Mouse (Mus musculus) liver, embryonic 16.5 days (tissue): ENCODE results near the gene Vrk1. TPM values are rescaled to one million over a fixed set of nuclear protein-coding genes. Genes with fewer than 3 reads are reported as not detected.

ENCODE experiments used
- ATAC-seq: fragments of 200-750 bp; cut with Nextera tagmentation; 2 replicates; pipeline ENCODE4 v1.8.0; 2017; ENCODE audit warnings: low read depth, mild to moderate bottlenecking, moderate number of reproducible peaks, moderate library complexity
- H3K27ac ChIP-seq: fragments of 300-500 bp; sonication (generic); 2 replicates; pipeline ENCODE4 v1.5.1; 2014; ENCODE audit warnings: mild to moderate bottlenecking, low read length
- H3K27me3 ChIP-seq: fragments of 300-500 bp; sonication (generic); 2 replicates; pipeline ENCODE4 v1.6.1; 2014; ENCODE audit warnings: low read depth, low read length, mixed read lengths; ENCODE audit not compliant: control insufficient read depth, insufficient read depth
- H3K36me3 ChIP-seq: fragments of 300-500 bp; sonication (generic); 2 replicates; pipeline ENCODE4 v1.6.1; 2014; ENCODE audit warnings: mild to moderate bottlenecking; ENCODE audit not compliant: control insufficient read depth, insufficient read depth
- H3K4me1 ChIP-seq: fragments of 300-500 bp; sonication (generic); 2 replicates; pipeline ENCODE4 v1.6.1; 2014; ENCODE audit warnings: low read depth, low read length, mixed read lengths; ENCODE audit not compliant: control insufficient read depth
- H3K4me2 ChIP-seq: fragments of 300-500 bp; sonication (generic); 2 replicates; pipeline ENCODE4 v1.6.1; 2014; ENCODE audit warnings: low read depth, low read length, mixed read lengths
- H3K4me3 ChIP-seq: fragments of 300-500 bp; sonication (generic); 2 replicates; pipeline ENCODE4 v1.5.1; 2014; ENCODE audit warnings: low read depth, mild to moderate bottlenecking, low read length
- H3K9ac ChIP-seq: fragments of 300-500 bp; sonication (generic); 2 replicates; pipeline ENCODE4 v1.6.1; 2014; ENCODE audit warnings: low read depth, low read length
- H3K9me3 ChIP-seq: fragments of 300-500 bp; sonication (generic); replicated peaks from 2 replicates; pipeline ENCODE4 v1.6.1; 2016; ENCODE audit warnings: low read length; ENCODE audit not compliant: control insufficient read depth
- WGBS: fragments of 180-500 bp; shearing (Covaris S2); extraction: QIAGEN DNeasy Blood & Tissue Kit; methylation state at CpG from one replicate; pipeline ENCODE4 v1.1.7; 2014; ENCODE audit not compliant: insufficient replicate concordance; 5-methylcytosine and 5-hydroxymethylcytosine counted together
- polyA plus RNA-seq: library from polyadenylated mRNA; unstranded; fragments of >200 nt; fragmentation: Nextera tagmentation; extraction: Ambion mirVana; gene quantifications from 2 replicates; pipeline ENCODE4 v1.2.1, GENCODE M21; 2015

Gene Vrk1
- polyA plus RNA-seq, 1 experiment from 2014 or later, result 69.1 TPM

- WGBS, result 41% methylated on average over 7 of the region's 7 CpGs
Measured at GRCm38 (mm10) chr12:106030146-106030745, 20.2 kb downstream of the Vrk1 start.

GRCm38 (mm10) chr12:106030796-106031195 lies 20.8 kb downstream of the Vrk1 start:
- no peaks in the 10 kb centered on the region for H3K27me3 ChIP-seq
- peaks cover 61% of the 10 kb centered on the region for H3K4me1 ChIP-seq
- H3K9me3 ChIP-seq, result no peaks in the 10 kb centered on the region
- ATAC-seq, result no peak
- no peak overlapping the region for H3K4me3 ChIP-seq
- H3K27ac ChIP-seq, result peak overlapping the region; percentile 60
- no peak overlapping the region for H3K9ac ChIP-seq
- 0 out of 2 replicates have a peak overlapping the region, but pooled peaks have one; percentile 6 for H3K4me2 ChIP-seq
- H3K36me3 ChIP-seq, result no peaks in the 10 kb centered on the region
- 75% methylated on average over 7 of the region's 7 CpGs for WGBS

More at GRCm38 (mm10) chr12:106030146-106030745, 20.2 kb downstream of the Vrk1 start:
- peak overlapping the region; percentile 29; the same call in 1 of the 2 replicates for H3K4me2 ChIP-seq
- no peaks in the 10 kb centered on the region for H3K36me3 ChIP-seq
- no peak overlapping the region for H3K4me3 ChIP-seq
- H3K27me3 ChIP-seq, result no peaks in the 10 kb centered on the region
- peaks cover 67% of the 10 kb centered on the region for H3K4me1 ChIP-seq
- peak overlapping the region; percentile 65 for H3K27ac ChIP-seq
- H3K9me3 ChIP-seq, result no peaks in the 10 kb centered on the region
- no peak for ATAC-seq
- no peak overlapping the region for H3K9ac ChIP-seq

- WGBS, result 42% methylated on average over 9 of the region's 9 CpGs
- no peaks in the 10 kb centered on the region for H3K27me3 ChIP-seq
- no peaks in the 10 kb centered on the region for H3K36me3 ChIP-seq
- peak overlapping the region; percentile 64 for H3K27ac ChIP-seq
- H3K4me2 ChIP-seq, result no peak overlapping the region
- H3K4me1 ChIP-seq, result peaks cover 53% of the 10 kb centered on the region
- no peak for ATAC-seq
- no peaks in the 10 kb centered on the region for H3K9me3 ChIP-seq
- H3K4me3 ChIP-seq, result no peak overlapping the region
- no peak overlapping the region for H3K9ac ChIP-seq
Measured at GRCm38 (mm10) chr12:106031916-106032315, 21.9 kb downstream of the Vrk1 start.

GRCm38 (mm10) chr12:106032361-106032760 lies 22.3 kb downstream of the Vrk1 start:
- H3K9me3 ChIP-seq, result no peaks in the 10 kb centered on the region
- H3K27me3 ChIP-seq, result no peaks in the 10 kb centered on the region
- H3K4me3 ChIP-seq, result no peak overlapping the region
- peaks cover 49% of the 10 kb centered on the region for H3K4me1 ChIP-seq
- no peak overlapping the region for H3K9ac ChIP-seq
- H3K27ac ChIP-seq, result no peak overlapping the region
- no peak for ATAC-seq
- 80% methylated on average over 12 of the region's 12 CpGs for WGBS
- no peak overlapping the region for H3K4me2 ChIP-seq
- H3K36me3 ChIP-seq, result peaks cover under 1% of the 10 kb centered on the region

DNA sequence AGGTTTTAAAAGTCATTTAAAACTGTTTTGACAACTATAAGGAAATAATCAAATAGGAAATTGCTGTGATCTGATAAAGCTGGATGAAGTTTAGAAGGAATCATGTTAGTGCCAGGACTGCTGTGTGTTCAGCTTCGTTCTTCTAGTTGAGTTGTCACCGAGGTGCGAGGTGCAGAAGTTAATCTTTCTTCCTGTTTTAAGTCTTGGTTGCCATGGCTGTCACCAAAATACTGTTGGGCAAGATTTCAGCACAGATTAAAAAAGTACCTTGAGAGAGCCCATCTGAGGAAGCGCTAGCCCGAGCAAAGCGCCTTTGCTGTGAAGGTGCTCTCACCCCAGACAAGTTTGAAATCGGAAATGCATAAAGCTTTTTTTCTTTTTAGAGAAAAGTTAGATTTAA lies 24.2 kb downstream of the Vrk1 start:
- Histone ChIP-seq H3K4me1 (peaks cover 31% of the 10 kb centered on the region), H3K9ac (no peak overlapping the region), H3K27me3 (no peaks in the 10 kb centered on the region), H3K9me3 (no peaks in the 10 kb centered on the region), H3K27ac (no peak overlapping the region), H3K4me2 (no peak overlapping the region), H3K4me3 (no peak overlapping the region), H3K36me3 (peaks cover 12% of the 10 kb centered on the region)
- WGBS, result 44% methylated on average over 7 of the region's 7 CpGs
- ATAC-seq, result no peak

DNA sequence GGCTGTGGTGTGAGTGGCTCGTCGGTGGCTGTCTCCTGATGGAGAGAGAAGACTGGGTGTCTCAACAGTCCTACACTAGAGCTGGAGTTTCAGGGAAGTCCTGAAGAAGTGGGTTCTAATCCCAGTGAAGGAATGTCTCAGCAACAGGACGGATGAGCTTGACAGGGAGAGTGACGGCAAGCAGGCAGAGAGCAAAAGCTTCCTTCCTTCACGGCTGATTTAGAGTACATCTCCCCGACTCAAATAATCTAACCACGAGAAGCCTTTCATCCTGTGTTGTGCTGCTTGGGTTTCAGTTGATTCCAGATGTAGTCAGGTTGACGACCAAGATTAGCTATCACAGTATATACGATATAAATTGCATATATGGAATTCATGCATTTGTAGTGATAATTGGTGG lies 24.7 kb downstream of the Vrk1 start:
- H3K4me1 ChIP-seq, result peaks cover 26% of the 10 kb centered on the region
- WGBS, result 57% methylated on average over 9 of the region's 9 CpGs

GRCm38 (mm10) chr12:106040259-106040658 lies 30.2 kb downstream of the Vrk1 start:
- WGBS, result 84% methylated on average over 7 of the region's 7 CpGs
- no peak overlapping the region for H3K9ac ChIP-seq
- peaks cover 31% of the 10 kb centered on the region for H3K36me3 ChIP-seq

More for the DNA sequence above, 24.7 kb downstream of the Vrk1 start:
- Histone ChIP-seq H3K27me3 (no peaks in the 10 kb centered on the region), H3K9me3 (no peaks in the 10 kb centered on the region), H3K9ac (no peak overlapping the region), H3K4me3 (no peak overlapping the region), H3K4me2 (no peak overlapping the region), H3K27ac (no peak overlapping the region), H3K36me3 (peaks cover 16% of the 10 kb centered on the region)
- ATAC-seq, result no peak

GRCm38 (mm10) chr12:106046143-106046795 lies 36.2 kb downstream of the Vrk1 start:
- 0 out of 2 replicates have a peak, but pooled peaks have one; percentile 9 for ATAC-seq
- no peak overlapping the region for H3K4me2 ChIP-seq
- no peak overlapping the region for H3K9ac ChIP-seq
- no peaks in the 10 kb centered on the region for H3K27me3 ChIP-seq
- H3K36me3 ChIP-seq, result peaks cover 27% of the 10 kb centered on the region
- no peaks in the 10 kb centered on the region for H3K9me3 ChIP-seq
- WGBS, result 50% methylated on average over 9 of the region's 9 CpGs
- no peak overlapping the region for H3K27ac ChIP-seq
- no peak overlapping the region for H3K4me3 ChIP-seq
- no peaks in the 10 kb centered on the region for H3K4me1 ChIP-seq

More at GRCm38 (mm10) chr12:106040259-106040658, 30.2 kb downstream of the Vrk1 start:
- Histone ChIP-seq H3K27me3 (no peaks in the 10 kb centered on the region), H3K4me1 (no peaks in the 10 kb centered on the region; the same call in 1 of the 2 replicates), H3K4me2 (no peak overlapping the region), H3K27ac (no peak overlapping the region), H3K9me3 (no peaks in the 10 kb centered on the region), H3K4me3 (no peak overlapping the region)
- no peak for ATAC-seq

GRCm38 (mm10) chr12:106052271-106052670 lies 42.2 kb downstream of the Vrk1 start:
- no peak overlapping the region for H3K27ac ChIP-seq
- peaks cover 22% of the 10 kb centered on the region for H3K36me3 ChIP-seq
- no peaks in the 10 kb centered on the region for H3K27me3 ChIP-seq
- no peak overlapping the region for H3K4me3 ChIP-seq
- no peak overlapping the region for H3K4me2 ChIP-seq
- no peak overlapping the region for H3K9ac ChIP-seq
- H3K4me1 ChIP-seq, result no peaks in the 10 kb centered on the region
- no peaks in the 10 kb centered on the region for H3K9me3 ChIP-seq
- WGBS, result 90% methylated on average over 7 of the region's 7 CpGs
- no peak for ATAC-seq
